Mouse (Mus musculus) cerebellum, postnatal 10 days (tissue): ENCODE results near the gene Snai1.

ENCODE experiments used
- DNase-seq, 2 experiments: peaks; one replicate each; pipeline ENCODE4 v3.0.0; 2021; ENCODE audit warnings: mixed read lengths in 2 of 2

Gene Snai1

GRCm38 (mm10) chr2:167537476-167538297 lies at the start of gene Snai1:
Snai1 (plus strand) TSS chr2:167538195.
- DNase-seq, result peak; percentile 94 to 95

- DNase-seq, result peak in 1 of 2 experiments; percentile 64
Measured at GRCm38 (mm10) chr2:167490813-167491525, 47.0 kb upstream of the Snai1 start.

GRCm38 (mm10) chr2:167491757-167492708 lies 46.0 kb upstream of the Snai1 start, which contains the start of gene Rnf114:
Rnf114 (plus strand) TSS chr2:167492645.
- DNase-seq, result peak; percentile 66 to 79

GRCm38 (mm10) chr2:167492713-167493636 lies 45.0 kb upstream of the Snai1 start, which contains the start of gene Spata2:
Spata2 (minus strand) TSS chr2:167492887.
- peak; percentile 96 to 97 for DNase-seq

DNA sequence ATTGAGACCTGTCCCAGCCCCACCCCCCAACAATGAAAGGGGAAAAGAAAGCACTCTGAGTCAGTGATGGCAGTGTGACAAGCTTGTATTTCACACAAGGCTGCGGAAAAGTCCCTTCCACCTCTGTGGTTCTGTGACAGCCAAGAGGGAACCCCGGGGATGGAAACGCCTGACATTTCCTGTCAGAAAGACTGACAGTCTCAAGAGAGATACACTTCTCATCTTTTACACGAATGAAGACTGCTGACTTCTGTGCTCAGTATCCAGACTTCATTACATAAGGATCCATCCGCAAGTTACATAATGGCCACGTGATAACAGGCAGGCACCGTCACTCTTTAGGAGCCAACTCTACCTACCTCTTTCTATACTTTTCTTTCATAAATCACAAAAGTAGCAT lies 41.6 kb upstream of the Snai1 start:
- DNase-seq, result no peak

GRCm38 (mm10) chr2:167497272-167497671 lies 40.7 kb upstream of the Snai1 start:
- DNase-seq, result peak; percentile 60 to 67

GRCm38 (mm10) chr2:167502554-167503252 lies 35.3 kb upstream of the Snai1 start:
- no peak for DNase-seq

DNA sequence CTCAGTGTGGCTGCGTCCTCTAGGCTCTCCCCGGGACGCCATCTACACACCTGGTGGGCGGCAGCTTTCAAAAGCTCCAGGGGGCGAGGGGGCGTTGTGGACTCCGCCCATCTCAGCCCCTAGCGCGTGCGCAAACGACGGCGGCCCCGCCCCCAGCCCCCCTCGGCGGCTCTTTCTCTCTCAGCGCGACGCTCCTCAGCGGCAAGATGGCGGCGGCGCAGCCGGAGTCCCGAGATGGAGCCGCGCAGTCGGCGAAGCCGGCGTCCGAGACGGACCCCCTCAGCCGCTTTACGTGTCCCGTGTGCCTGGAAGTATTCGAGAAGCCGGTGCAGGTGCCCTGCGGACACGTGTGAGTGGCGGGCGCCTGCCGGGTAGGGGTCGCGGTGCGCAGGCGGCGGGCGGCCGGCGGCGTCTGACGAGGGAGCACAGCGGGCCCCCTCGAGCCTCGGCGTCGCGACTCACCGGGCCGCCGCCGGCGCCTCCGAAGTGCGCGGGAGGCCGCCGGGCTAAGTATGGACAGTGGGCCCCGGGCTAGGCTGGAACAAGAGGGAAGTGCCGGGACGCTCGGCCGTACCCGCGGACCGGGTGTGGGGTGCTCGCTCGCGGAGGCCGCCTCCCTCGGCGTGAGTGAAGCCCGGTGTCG lies 34.6 kb upstream of the Snai1 start:
- peak; percentile 97 for DNase-seq

- DNase-seq, result peak; percentile 68 to 70
Measured at GRCm38 (mm10) chr2:167503896-167504349, 34.1 kb upstream of the Snai1 start.

- no peak for DNase-seq
Measured at GRCm38 (mm10) chr2:167505127-167505526, 32.9 kb upstream of the Snai1 start.

DNA sequence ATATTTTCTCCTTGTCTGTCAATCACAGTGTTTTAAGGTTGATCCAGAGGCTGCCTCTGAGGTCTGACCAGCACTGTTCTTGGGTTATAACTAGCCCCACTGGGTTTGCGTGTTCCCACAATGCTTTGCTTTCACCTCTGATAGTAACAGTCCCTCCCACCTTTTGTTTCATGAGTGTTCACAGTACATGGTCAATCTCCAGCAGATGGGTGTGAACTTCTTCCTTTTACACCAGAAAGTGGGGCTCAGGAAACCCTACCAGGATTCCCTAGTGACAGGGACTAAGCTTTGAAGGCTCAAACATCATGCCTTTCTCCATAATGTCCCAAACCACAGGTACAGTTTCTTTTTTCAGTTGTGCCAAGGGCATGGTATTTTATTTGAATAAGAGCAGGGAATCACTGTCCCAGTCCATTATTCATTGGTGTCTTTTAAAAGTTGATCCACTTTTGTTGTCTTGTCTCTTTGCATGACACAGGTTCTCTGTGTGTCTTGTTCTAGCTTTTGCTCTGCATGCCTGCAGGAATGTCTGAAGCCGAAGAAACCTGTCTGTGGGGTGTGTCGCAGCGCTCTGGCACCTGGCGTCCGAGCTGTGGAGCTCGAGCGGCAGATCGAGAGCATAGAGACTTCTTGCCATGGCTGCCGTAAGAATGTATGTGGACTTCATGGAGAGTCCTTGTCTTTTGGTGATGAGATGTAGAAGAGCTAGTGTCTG lies 31.3 kb upstream of the Snai1 start:
- no peak for DNase-seq

DNA sequence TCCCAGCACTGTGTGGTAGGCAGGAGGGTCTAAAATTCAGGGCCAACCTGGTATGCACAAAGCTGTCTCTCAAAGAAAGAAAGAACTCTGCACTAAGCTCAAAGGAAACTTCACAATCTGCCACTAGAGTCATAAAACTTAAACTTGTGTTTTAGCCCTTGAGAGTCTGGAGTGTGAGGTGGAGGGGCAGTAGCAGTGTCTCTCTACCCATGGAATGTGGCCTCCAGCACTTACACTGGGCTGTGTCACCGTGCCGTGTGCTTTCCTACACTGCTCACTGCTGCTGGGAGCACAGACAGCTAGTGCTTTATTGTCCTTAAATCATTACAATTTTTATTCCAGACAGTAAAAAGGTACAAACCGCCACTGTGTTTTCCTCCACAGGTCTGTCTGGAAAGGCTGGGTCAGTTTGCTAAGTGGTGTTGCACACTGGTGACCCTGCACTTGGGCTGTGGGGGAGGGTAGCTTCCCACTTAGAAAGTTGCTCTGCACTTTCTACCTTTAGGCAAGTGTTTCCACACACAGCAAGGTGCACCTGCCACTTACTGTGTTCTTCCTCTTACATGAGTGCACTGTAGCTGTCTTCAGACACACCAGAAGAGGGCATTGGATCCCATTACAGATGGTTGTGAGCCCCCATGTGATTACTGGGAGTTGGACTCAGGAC lies 30.1 kb upstream of the Snai1 start:
- DNase-seq, result no peak

GRCm38 (mm10) chr2:167508569-167508968 lies 29.4 kb upstream of the Snai1 start:
- no peak for DNase-seq

- no peak for DNase-seq
Measured at GRCm38 (mm10) chr2:167510485-167510884, 27.5 kb upstream of the Snai1 start.

DNA sequence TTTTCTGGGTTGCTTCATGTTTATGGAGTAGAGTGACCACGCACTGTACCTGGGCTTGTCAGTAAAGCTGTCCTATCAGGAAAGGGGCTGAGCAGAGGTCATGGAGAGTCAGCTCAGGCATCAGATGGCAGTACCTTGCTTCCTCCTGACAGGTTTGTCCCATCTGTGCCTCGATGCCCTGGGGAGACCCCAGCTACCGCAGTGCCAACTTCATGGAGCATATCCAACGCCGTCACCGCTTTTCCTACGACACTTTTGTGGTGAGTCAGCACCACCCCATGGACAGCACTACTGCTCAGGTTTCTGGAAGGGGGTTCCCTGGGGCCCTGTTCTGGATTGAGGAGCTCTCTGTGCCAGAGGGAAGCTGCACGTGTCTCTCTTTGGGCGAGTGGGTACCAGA lies 25.6 kb upstream of the Snai1 start:
- DNase-seq, result peak in 1 of 2 experiments; percentile 50

DNA sequence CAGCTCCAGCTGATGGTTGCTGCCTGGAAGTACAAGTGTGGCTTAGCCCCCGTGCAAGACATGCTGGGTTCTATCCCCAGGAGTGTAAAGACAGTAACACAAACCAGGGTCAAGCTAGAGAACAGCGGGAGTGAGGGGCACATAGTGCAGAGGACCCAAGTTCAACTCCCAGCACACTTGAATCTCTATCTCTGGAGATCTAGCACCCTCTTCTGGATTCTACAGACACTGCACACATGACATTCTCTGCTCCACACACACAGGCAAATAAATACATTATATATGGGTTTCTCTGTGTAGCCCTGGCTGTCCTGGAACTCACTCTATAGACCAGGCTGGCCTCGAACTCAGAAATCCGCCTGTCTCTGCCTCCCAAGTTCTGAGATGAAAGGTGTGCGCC lies 25.0 kb upstream of the Snai1 start:
- DNase-seq, result no peak

- DNase-seq, result no peak
Measured at GRCm38 (mm10) chr2:167514641-167515040, 23.4 kb upstream of the Snai1 start.

GRCm38 (mm10) chr2:167515688-167516087 lies 22.3 kb upstream of the Snai1 start:
- no peak for DNase-seq
